Mouse (Mus musculus) bone marrow, adult 2 months (tissue): ENCODE data around the gene Pop5. TPM values are rescaled to one million over a fixed set of nuclear protein-coding genes. Genes with fewer than 3 reads are reported as not detected.

Experiments used
- H3K27ac ChIP-seq: fragments of 200-500 bp; 2 replicates; pipeline ENCODE4 v1.5.1; 2012; ENCODE audit warnings: low read depth, mild to moderate bottlenecking, control low read depth, inconsistent platforms, low read length; ENCODE audit not compliant: control insufficient read depth, poor library complexity, insufficient read depth
- H3K4me1 ChIP-seq: fragments of 200-500 bp; 2 replicates; pipeline ENCODE4 v1.6.1; 2011; ENCODE audit warnings: low read length; ENCODE audit not compliant: control insufficient read depth, insufficient read depth
- H3K4me3 ChIP-seq: fragments of 200-500 bp; replicated peaks from 2 replicates; pipeline ENCODE3; 2011; ENCODE audit warnings: mild to moderate bottlenecking, low read depth, low read length, control low read depth; ENCODE audit not compliant: control insufficient read depth
- CTCF ChIP-seq: fragments of 200-500 bp; IDR thresholded peaks from 2 replicates; pipeline ENCODE4 v1.5.1; 2011; ENCODE audit warnings: low read length, control low read depth; ENCODE audit not compliant: control insufficient read depth, insufficient read depth
- POLR2A ChIP-seq: fragments of 200-500 bp; IDR thresholded peaks from 2 replicates; pipeline ENCODE4 v1.6.1; 2011; ENCODE audit warnings: low read depth, mild to moderate bottlenecking, control low read depth, low read length, borderline replicate concordance; ENCODE audit not compliant: control insufficient read depth
- WGBS: fragments of 180-500 bp; shearing (Covaris S2); methylation state at CpG from one replicate; pipeline ENCODE4 v1.1.7; 2018; 5-methylcytosine and 5-hydroxymethylcytosine counted together
- polyA plus RNA-seq: library from polyadenylated mRNA; stranded (reverse); fragments of >200 nt; gene quantifications from 2 replicates; pipeline ENCODE4 v1.2.4, GENCODE M21; 2011; ENCODE audit warnings: low replicate concordance; ENCODE audit not compliant: missing spikeins, insufficient read depth, insufficient read length

Pop5 gene
- 67.1 and 96.1 TPM in 2 replicates for polyA plus RNA-seq

DNA sequence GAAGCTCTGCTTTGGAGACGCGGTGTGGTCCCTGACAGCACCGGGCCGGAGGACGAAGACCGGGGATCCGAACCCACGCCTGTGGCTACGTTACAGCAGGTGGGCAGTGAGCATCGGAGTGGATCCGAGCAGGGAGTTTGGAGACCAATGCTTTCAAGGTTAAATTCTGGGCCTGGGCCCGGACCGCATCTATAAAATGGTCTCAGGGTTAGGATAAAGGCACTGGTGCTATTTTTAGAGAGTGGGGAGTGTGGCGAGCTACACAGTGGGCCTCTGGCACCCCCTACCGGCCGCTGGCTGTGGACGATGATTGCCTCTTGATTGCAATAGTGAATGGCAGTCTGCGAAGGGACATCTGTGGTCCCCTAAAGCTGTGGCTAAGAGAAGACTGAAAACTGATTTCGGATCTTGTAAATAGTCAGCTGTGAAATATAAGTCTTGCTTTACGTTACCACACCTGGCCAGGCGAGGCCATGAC, at the start of gene Pop5:
Gene Pop5, plus strand, starts transcription at position 51 of the 478 bp plus-strand sequence.
- TF ChIP-seq POLR2A: peak; percentile 33; the same call in 1 of the 2 replicates
- TF ChIP-seq CTCF: peak; percentile 94
- Histone ChIP-seq H3K4me3 (peak within 1 kb of the TSS; percentile 56), H3K4me1 (no peaks in the 10 kb centered on the region; the same call in 1 of the 2 replicates), H3K27ac (no peak within 1 kb of the TSS)
- under 1% methylated on average over 21 of the region's 21 CpGs for WGBS

DNA sequence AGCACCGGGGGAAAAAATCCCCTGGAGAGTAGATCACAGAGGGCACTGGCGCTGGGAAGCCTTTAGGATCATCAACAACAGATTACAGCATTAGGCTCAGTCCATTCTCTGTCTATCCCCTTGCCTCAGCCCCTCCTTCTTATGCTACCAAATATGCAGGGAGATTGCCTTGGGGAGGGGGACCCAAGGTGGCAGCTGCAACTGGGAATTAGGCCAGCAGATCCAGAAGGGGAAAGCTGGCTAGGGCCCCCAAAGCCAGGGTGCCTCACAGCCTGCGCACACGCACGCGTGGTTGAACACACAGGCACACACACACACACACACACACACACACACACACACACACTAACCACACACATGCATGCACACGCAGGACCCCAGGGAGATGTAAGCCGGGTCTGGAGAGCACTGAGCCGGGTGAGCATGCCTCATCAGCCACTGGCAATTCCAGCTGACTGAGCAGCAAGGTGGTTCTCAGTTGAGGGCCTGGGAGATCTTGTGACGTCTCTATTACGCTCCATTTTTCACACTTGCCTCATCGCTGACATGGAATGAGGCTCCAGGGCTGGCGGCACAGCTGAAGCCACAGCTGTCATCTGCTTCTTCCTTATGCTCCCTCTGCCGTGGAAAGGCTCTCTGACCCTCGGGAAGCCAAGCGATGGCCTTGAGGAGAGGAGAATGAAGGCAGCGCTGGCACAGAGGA, 49.1 kb upstream of the Pop5 start:
- Histone ChIP-seq H3K4me3 (no peak overlapping the region), H3K27ac (no peak overlapping the region), H3K4me1 (peaks cover 4% of the 10 kb centered on the region; the same call in 1 of the 2 replicates)
- WGBS: 28% methylated on average over 17 of the region's 17 CpGs
- TF ChIP-seq CTCF: no peak
- no peak for TF ChIP-seq POLR2A

DNA sequence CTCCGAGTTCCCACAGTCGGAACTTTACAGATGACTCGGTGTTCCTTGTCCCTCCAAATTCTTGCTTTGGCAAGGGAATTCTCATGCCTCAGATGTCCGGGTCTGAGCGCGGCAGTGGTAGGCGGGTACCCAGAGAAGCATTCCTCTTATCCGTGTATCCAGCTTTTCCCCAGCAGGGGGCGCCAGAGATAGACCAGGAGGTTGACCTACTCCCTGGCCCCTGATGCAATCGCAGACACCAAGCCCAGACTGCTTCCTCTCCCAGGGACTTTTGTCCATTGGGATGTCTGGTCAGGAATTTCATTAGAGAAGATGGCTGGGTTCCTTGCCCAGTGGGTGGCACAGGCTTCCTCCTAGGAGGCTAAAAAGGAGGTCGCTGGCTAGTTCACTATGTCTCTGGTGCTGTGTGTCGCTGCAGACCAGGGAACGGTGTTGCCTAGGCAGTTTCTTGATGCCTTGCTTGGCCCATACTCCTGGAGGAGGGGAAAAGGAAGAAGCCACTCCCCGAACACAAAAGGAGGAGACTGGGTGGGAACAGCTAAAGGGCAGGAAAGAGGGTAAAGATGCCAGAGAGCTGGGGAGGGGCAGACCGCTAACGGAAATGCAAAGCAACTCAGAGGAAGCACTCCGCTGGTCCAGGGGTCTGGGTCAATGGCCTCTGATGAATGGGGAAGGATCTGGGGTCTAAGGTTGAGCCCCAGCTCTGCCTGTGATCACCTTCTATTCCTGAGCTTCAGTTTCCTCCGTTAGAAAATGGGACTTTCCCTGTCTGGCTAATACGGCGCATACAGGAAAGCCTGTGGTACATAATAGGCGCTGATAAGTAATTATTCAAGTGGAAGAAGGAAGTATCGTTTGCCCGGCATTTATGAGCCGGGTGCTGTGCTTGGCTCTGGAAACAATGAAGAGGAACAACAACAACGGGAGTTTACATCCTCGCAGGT, 48.2 kb upstream of the Pop5 start:
- peaks cover 4% of the 10 kb centered on the region; the same call in 1 of the 2 replicates for H3K4me1 ChIP-seq
- under 1% methylated on average over 26 of the region's 26 CpGs for WGBS
- no peak overlapping the region for H3K4me3 ChIP-seq
- no peak overlapping the region for H3K27ac ChIP-seq
- TF ChIP-seq POLR2A (no peak), CTCF (peak; percentile 80)

DNA sequence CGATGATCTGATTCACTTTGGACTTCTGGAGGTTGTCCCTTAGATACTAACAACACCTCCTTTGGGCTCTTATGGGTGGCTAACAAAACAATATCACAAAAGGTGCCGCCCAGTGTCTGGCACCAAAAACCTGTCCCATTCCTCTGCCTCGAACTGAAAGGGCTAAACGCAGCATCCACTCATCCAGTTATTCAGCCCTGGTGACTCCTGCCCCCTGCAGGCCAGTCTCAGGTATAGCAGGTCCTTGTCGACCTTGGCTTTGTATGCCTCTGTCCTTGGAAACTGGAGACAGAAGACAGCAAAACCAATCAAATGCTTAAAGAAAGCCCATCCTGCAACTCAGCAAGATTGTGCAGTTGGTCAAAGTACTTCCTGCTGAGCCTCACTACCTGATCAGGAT, 46.8 kb upstream of the Pop5 start:
- no peak overlapping the region for H3K4me3 ChIP-seq
- H3K4me1 ChIP-seq: peaks cover 4% of the 10 kb centered on the region; the same call in 1 of the 2 replicates
- H3K27ac ChIP-seq: no peak overlapping the region
- TF ChIP-seq CTCF: peak; percentile 91
- TF ChIP-seq POLR2A: no peak
- 36% methylated on average over 5 of the region's 5 CpGs for WGBS

DNA sequence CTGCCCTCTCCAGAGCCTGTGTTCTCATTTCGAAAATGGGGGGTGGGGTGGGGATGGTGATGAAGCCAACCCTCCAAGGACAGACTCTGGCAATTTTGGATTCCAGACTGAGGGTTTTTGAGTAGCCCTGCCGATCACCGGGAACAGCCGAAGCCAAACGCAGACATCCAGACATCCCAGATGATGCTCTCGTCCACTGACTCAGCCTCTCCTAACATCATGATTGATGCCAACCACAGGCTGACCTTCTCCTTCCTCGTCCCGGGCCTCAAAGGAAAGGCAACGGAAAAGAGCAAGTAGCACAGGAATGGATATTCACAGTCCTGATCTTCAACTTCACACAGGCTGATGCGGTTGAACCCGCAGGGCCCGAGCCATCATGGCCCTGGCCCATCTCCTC, 45.6 kb upstream of the Pop5 start:
- peaks cover 4% of the 10 kb centered on the region; the same call in 1 of the 2 replicates for H3K4me1 ChIP-seq
- WGBS: 67% methylated on average over 12 of the region's 12 CpGs

DNA sequence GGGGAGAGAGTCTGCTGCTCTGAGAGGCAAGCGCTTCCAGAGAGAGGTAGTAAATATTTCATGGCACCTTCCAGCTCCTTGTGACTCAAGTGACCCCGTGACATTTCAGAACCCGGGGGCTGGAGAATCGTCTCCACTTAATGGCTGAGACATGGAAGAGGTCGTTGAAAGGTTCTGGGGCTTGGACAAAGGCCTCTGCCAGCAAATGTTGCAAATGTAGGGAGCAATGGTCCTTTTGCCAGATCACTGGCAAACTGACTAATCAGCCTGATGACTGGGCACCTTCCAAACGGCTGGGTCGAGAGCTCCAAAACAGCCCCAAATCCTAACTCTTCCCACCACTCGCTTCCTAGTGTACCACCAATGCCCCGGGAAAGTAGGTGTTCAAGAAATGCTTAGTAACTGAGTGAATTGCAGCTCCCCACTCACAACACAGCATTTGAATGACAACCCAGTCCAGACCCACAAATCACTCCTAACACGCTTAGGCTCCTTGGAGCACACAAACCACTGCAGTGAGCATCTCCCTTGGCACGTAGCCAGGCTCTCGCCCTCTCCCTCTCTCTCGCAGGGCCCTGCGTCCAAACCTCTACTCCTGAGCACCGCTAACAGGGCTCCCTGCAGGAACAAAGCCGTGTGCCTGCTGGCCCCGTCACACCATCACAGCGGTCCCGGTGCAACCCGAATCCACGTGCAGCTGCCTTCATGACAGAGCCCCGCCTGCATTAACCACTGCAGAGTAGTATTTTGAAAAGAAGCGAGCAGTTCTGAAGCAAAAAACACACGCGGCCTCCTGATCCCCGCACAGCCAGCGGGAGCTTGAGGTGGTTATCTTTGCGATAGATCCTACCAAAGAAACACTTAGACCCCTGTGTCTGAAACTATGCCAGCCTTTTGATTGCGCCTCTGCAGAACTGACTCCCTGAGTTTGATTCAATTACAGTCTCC, 43.5 kb upstream of the Pop5 start:
- H3K4me1 ChIP-seq: peaks cover 2% of the 10 kb centered on the region; the same call in 1 of the 2 replicates
- H3K4me3 ChIP-seq: no peak overlapping the region
- WGBS: 9% methylated on average over 29 of the region's 29 CpGs
- TF ChIP-seq CTCF: no peak
- no peak for TF ChIP-seq POLR2A
- H3K27ac ChIP-seq: no peak overlapping the region

More for the DNA sequence above, 45.6 kb upstream of the Pop5 start:
- no peak overlapping the region for H3K4me3 ChIP-seq
- H3K27ac ChIP-seq: no peak overlapping the region
- TF ChIP-seq CTCF (no peak), POLR2A (no peak)

DNA sequence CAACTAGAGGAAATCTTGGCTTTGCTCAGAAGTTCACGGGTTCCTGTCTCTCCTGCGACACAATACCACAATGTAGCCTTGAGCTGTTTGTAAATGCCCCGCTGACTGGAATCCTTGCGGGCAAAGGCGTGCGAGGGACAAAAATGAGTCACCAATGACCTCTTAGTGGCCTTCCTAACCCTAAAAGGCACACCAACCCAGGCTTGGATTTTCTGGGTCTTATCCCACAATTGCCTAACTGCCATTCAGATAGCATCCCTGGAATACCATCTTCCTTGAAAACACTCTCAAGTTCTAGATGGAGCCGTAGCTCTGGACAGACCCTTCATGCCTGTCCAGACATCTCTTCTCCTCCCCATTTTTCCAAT, 42.8 kb upstream of the Pop5 start:
- Histone ChIP-seq H3K27ac (no peak overlapping the region), H3K4me3 (no peak overlapping the region), H3K4me1 (no peaks in the 10 kb centered on the region)
- 10% methylated on average over 7 of the region's 7 CpGs for WGBS
- TF ChIP-seq CTCF (no peak), POLR2A (no peak)
